9 mouse cellular contexts compared by ENCODE assay signal in the genomic region with DNA sequence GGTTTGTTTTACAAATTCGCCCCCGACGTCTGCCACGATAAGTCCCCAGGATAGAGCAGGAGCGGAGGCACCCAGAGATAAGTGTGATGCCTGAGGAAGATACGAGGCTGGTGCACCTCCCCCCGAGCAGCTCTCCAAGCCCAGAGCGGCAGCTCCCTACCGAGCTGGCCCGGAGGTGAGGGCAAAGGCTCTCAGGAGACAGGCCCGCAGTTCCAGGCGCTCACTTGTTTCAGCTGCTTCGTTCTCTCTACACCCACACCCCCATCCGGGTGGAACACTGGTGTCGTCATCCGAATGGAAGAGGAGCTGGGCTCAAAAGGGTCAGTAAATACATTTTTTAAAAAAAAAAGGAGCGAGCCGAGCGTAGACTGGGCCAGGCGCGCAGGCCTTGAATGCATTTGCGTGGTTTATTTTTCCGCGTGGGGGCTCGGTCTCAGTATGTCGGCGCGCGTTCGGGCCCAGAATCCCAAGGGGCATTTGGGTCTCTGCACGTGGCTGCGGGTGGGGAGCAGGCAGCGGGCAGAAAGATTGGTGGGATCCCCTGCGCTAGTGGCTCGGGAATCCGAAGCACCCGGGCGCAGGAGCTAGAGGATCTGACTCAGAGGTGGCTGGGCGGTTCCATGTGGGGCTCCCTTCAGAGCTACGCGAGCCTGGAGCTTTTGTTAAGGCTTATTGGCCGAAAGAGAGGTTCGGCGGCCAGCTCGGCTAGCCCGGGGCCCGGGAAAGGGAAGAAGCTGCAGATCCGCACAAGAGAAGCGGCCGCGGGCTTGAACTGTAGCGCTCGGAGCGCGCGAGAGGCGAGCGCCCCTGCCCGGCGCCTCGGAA. TPM values are rescaled to one million over a fixed set of nuclear protein-coding genes. Genes with fewer than 3 reads are reported as not detected.
DNase-seq lines count a peak whose midpoint lies in the region; ATAC-seq and TF ChIP-seq lines count a peak whose summit lies in the region.
"Had no signal": no experiment of that assay in that cellular context is flagged by ENCODE, and none has a peak within 500 bp of the region (broad histone marks: within the 10 kb centered on the region; RNA-seq: fewer than 3 reads in every experiment).

No protein-coding gene starts in this region.

- no peak for TF ChIP-seq CTCF in layer of hippocampus, adult 2 months (conservative IDR thresholded peaks at IDR 0.05)

- no peaks in the 10 kb centered on the region for H3K36me3 ChIP-seq in embryonic facial prominence, embryonic 10.5 days (replicated peaks)
- H3K36me3 ChIP-seq in liver, embryonic 13.5 days: no peaks in the 10 kb centered on the region
- H3K36me3 ChIP-seq in stomach, embryonic 14.5 days (ENCODE audit: control insufficient read depth, insufficient read depth, low read length): no peaks in the 10 kb centered on the region

- H3K9ac ChIP-seq in liver, embryonic 13.5 days: peak overlapping the region; percentile 63
- peak overlapping the region; percentile 42 for H3K9ac ChIP-seq in stomach, embryonic 14.5 days (replicated peaks; ENCODE audit: low read depth, low read length)

- H3K9me3 ChIP-seq in embryonic facial prominence, embryonic 10.5 days: no peaks in the 10 kb centered on the region
- H3K9me3 ChIP-seq in liver, embryonic 13.5 days (replicated peaks): no peaks in the 10 kb centered on the region
- no peaks in the 10 kb centered on the region for H3K9me3 ChIP-seq in stomach, embryonic 14.5 days (ENCODE audit: control insufficient read depth, low read depth, low read length)

- under 1% methylated on average over 61 of the region's 61 CpGs for WGBS in embryonic facial prominence, embryonic 10.5 days
- WGBS in liver, embryonic 13.5 days (ENCODE audit: insufficient replicate concordance): 2% methylated on average over 56 of the region's 61 CpGs
- WGBS in stomach, embryonic 14.5 days: under 1% methylated on average over 61 of the region's 61 CpGs

- H3K27me3 ChIP-seq in embryonic facial prominence, embryonic 10.5 days (replicated peaks; ENCODE audit: low read depth, poor library complexity, severe bottlenecking): peaks cover 99% of the 10 kb centered on the region
- H3K27me3 ChIP-seq in liver, embryonic 13.5 days: peaks cover 100% of the 10 kb centered on the region
- peaks cover 25% of the 10 kb centered on the region for H3K27me3 ChIP-seq in stomach, embryonic 14.5 days (ENCODE audit: control insufficient read depth, insufficient read depth, low read length)

- peak overlapping the region; percentile 72 for H3K27ac ChIP-seq in layer of hippocampus, adult 2 months
- peak overlapping the region; percentile 93 for H3K27ac ChIP-seq in embryonic facial prominence, embryonic 10.5 days (replicated peaks)
- peak overlapping the region; percentile 79 for H3K27ac ChIP-seq in liver, embryonic 13.5 days
- peak overlapping the region; percentile 94 for H3K27ac ChIP-seq in stomach, embryonic 14.5 days (ENCODE audit: low read length)
- H3K27ac ChIP-seq: macrophage had no signal

- DNase-seq in layer of hippocampus, adult 2 months (ENCODE audit: low spot score in 2 of 2): peak in 1 of 2 experiments; percentile 6
- DNase-seq in layer of hippocampus, adult 9-11 months: no peak
- DNase-seq in embryonic facial prominence, embryonic 10.5 days (ENCODE audit: low spot score): peak; percentile 67
- DNase-seq in heart, postnatal 36 days: peak; percentile 42 to 44
- no peak for DNase-seq in liver, embryonic 13.5 days
- DNase-seq in MN1 (ENCODE audit: low spot score): no peak
- no peak for DNase-seq in cerebellum, postnatal 10 days

- ATAC-seq in liver, embryonic 13.5 days (ENCODE audit: low read depth): no peak
- ATAC-seq in stomach, embryonic 14.5 days (ENCODE audit: insufficient number of reproducible peaks, insufficient read depth, low FRiP score, low read depth): no peak

- H3K4me2 ChIP-seq in liver, embryonic 13.5 days: peak overlapping the region; percentile 60
- peak overlapping the region; percentile 82 for H3K4me2 ChIP-seq in stomach, embryonic 14.5 days (replicated peaks; ENCODE audit: low read depth, low read length)

- peak overlapping the region; percentile 34 for H3K4me3 ChIP-seq in layer of hippocampus, adult 2 months
- H3K4me3 ChIP-seq in embryonic facial prominence, embryonic 10.5 days: peak overlapping the region; percentile 69
- H3K4me3 ChIP-seq in liver, embryonic 13.5 days (replicated peaks): peak overlapping the region; percentile 55
- peak overlapping the region; percentile 44 for H3K4me3 ChIP-seq in stomach, embryonic 14.5 days (ENCODE audit: low read depth, low read length)

- H3K4me1 ChIP-seq in embryonic facial prominence, embryonic 10.5 days: peaks cover 67% of the 10 kb centered on the region
- peaks cover 2% of the 10 kb centered on the region; the same call in 1 of the 2 replicates for H3K4me1 ChIP-seq in liver, embryonic 13.5 days (replicated peaks)
- H3K4me1 ChIP-seq in stomach, embryonic 14.5 days (ENCODE audit: control insufficient read depth, insufficient read depth, low read length): peaks cover 21% of the 10 kb centered on the region; the same call in 1 of the 2 replicates

- intact Hi-C loops in heart, postnatal 36 days (cut with DNase I): loop anchor here (2.0 to 5.0 kb wide), 3 partner anchors 15 to 718 kb away; no protein-coding TSS in a partner anchor

RNA-seq across cellular contexts. Expression of a gene that starts 0.5 kb away (rescaled TPM):
- total RNA-seq in layer of hippocampus, adult 2 months (2021): 1 to 10 TPM; 3.5 to 3.6 TPM
- 58.3 and 64.8 TPM in 2 replicates for polyA plus RNA-seq in embryonic facial prominence, embryonic 10.5 days (2016; fragmentation: Nextera tagmentation; extraction: Ambion mirVana)
- total RNA-seq in heart, postnatal 36 days (2021): 10 to 100 TPM; 10.5 to 11.5 TPM
- polyA plus RNA-seq in liver, embryonic 13.5 days (2015; fragmentation: Nextera tagmentation; extraction: Ambion mirVana): 4.1 and 6.1 TPM in 2 replicates
- 20.4 and 20.6 TPM in 2 replicates for polyA plus RNA-seq in stomach, embryonic 14.5 days (2014; fragmentation: Nextera tagmentation; extraction: Ambion mirVana)
- polyA plus RNA-seq: macrophage had no signal

Comparison
In these comparisons a context has a peak if more than half of its experiments do, and no peak if none do; other contexts are left out.
1. DNase-seq: peak in embryonic facial prominence, embryonic 10.5 days (single experiment) and heart, postnatal 36 days (2 of 2); none in layer of hippocampus, adult 9-11 months (single experiment), liver, embryonic 13.5 days (single experiment), MN1 (single experiment) and cerebellum, postnatal 10 days (0 of 2).
2. Peak in every context shown above with its lines, with median percentiles within 50 percentile points of each other: H3K27ac ChIP-seq and H3K4me3 ChIP-seq.